Mouse (Mus musculus): ENCODE measurements at regions not wholly inside any gene's neighbourhood (a gene's known extent, or its start where the extent isn't known, plus 50 kb on each side); places are given as distances from the start of the nearest gene placed in this dataset.
"Not testable (repeated sequence)": the region's sequence is repeated elsewhere in the genome, so short reads cannot be mapped to it uniquely, and the experiment has no call there.

GRCm38 (mm10) chr12:22951956-22952355 is 828.1 kb downstream of the Gm10330 start:
- DNase-seq (ENCODE audit: low spot score), result not testable (repeated sequence)
- WGBS, result 45% methylated on average over 3 of the region's 3 CpGs

GRCm38 (mm10) chr12:22906156-22906555 is 873.9 kb downstream of the Gm10330 start:
- Histone ChIP-seq H3K9ac (ENCODE audit: low read depth, low read length, severe bottlenecking) (peak overlapping the region; percentile 60), H3K4me3 (replicated peaks; ENCODE audit: low read length) (peak overlapping the region; percentile 47), H3K4me2 (replicated peaks; ENCODE audit: low read depth, low read length, severe bottlenecking) (peak overlapping the region; percentile 53)
- DNase-seq (ENCODE audit: low spot score), result peak; percentile 5
- 0% methylated on average over 22 of the region's 53 CpGs for WGBS
- H3K9me3 ChIP-seq (ENCODE audit: control insufficient read depth, low read length); H3K4me1 ChIP-seq (ENCODE audit: control insufficient read depth, insufficient read depth, low read length); ATAC-seq (ENCODE audit: low FRiP score, low read depth); H3K27ac ChIP-seq (replicated peaks; ENCODE audit: low read depth, low read length); H3K36me3 ChIP-seq (ENCODE audit: control insufficient read depth, insufficient read depth, low read length); H3K27me3 ChIP-seq (ENCODE audit: control insufficient read depth, insufficient read depth, low read length): not testable (repeated sequence)

More at GRCm38 (mm10) chr12:22951956-22952355, 828.1 kb downstream of the Gm10330 start:
- not testable (repeated sequence) for H3K4me1 ChIP-seq (ENCODE audit: control insufficient read depth, insufficient read depth, low read length); H3K36me3 ChIP-seq (ENCODE audit: control insufficient read depth, insufficient read depth, low read length); ATAC-seq (ENCODE audit: low FRiP score, low read depth); H3K9me3 ChIP-seq (ENCODE audit: control insufficient read depth, low read length); H3K4me2 ChIP-seq (replicated peaks; ENCODE audit: low read depth, low read length, severe bottlenecking); H3K27me3 ChIP-seq (ENCODE audit: control insufficient read depth, insufficient read depth, low read length); H3K4me3 ChIP-seq (replicated peaks; ENCODE audit: low read length); H3K27ac ChIP-seq (replicated peaks; ENCODE audit: low read depth, low read length); H3K9ac ChIP-seq (ENCODE audit: low read depth, low read length, severe bottlenecking)
